In the genomic region with DNA sequence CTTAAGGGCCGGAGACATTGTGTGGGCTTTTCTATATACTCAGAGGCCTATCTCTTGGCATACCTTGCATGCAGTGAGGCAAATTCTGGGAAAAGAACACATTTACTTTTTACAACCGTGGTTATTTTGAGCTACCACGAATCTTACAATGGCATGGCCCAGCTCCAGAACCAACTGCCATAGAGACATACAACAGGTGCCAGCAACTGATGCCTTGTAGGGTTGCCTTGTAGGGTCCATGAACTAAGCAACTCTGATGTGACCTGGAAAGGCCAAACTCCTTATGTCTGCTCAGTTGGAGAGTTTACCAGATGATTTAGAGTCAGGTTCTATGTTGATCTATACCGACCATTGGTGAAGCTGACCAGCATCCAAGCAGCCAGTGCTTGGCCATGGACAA, we compare ENCODE assay signal across 18 mouse cellular contexts.
"Had no signal": no experiment of that assay in that cellular context is flagged by ENCODE, and none has a peak within 500 bp of the region (broad histone marks: within the 10 kb centered on the region; RNA-seq: fewer than 3 reads in every experiment).

No protein-coding gene starts in this region.

- H3K4me1 ChIP-seq: limb, embryonic 13.5 days; liver, embryonic 12.5 days; lung, embryonic 15.5 days; midbrain, embryonic 13.5 days had no signal

- H3K9ac ChIP-seq: limb, embryonic 13.5 days; liver, embryonic 12.5 days; liver, embryonic 15.5 days; lung, embryonic 15.5 days had no signal

- H3K4me3 ChIP-seq: layer of hippocampus, adult 2 months; limb, embryonic 10.5 days; limb, embryonic 13.5 days; liver, embryonic 12.5 days; liver, embryonic 15.5 days; lung, embryonic 15.5 days; midbrain, embryonic 10.5 days; midbrain, embryonic 13.5 days had no signal

- DNase-seq: layer of hippocampus, adult 9-11 months; liver; right cerebral cortex, adult 18-20 months; right cerebral cortex, postnatal 14 days; right cerebral cortex, postnatal 4 days; thymus, adult 18-20 months; thymus, postnatal 36 days had no signal

- H3K4me2 ChIP-seq: limb, embryonic 13.5 days; liver, embryonic 12.5 days; liver, embryonic 15.5 days; lung, embryonic 15.5 days; midbrain, embryonic 13.5 days had no signal

- ATAC-seq: liver, embryonic 12.5 days; midbrain, embryonic 13.5 days; midbrain, embryonic 16.5 days had no signal

- H3K9me3 ChIP-seq: limb, embryonic 10.5 days; limb, embryonic 13.5 days; liver, embryonic 12.5 days; liver, embryonic 15.5 days; lung, embryonic 15.5 days; midbrain, embryonic 10.5 days; midbrain, embryonic 13.5 days had no signal

- H3K27me3 ChIP-seq: limb, embryonic 13.5 days; liver, embryonic 12.5 days; liver, embryonic 15.5 days; lung, embryonic 15.5 days; megakaryocyte, embryonic 14.5 days; midbrain, embryonic 13.5 days had no signal

- H3K36me3 ChIP-seq: liver, embryonic 12.5 days; liver, embryonic 15.5 days; lung, embryonic 15.5 days had no signal

- H3K27ac ChIP-seq: layer of hippocampus, adult 2 months; limb, embryonic 10.5 days; limb, embryonic 13.5 days; liver, embryonic 12.5 days; liver, embryonic 15.5 days; lung, embryonic 15.5 days; midbrain, embryonic 10.5 days; midbrain, embryonic 13.5 days; stomach, postnatal 0 days had no signal
